Mouse (Mus musculus): ENCODE measurements around the gene Gm44805.
A peak's percentile ranks its signal among the peaks of the same experiment; 100 is the strongest.
"Not testable (repeated sequence)": the region's sequence is repeated elsewhere in the genome, so short reads cannot be mapped to it uniquely, and the experiment has no call there.

Gm44805 gene

GRCm38 (mm10) chr7:19698907-19699826, 17.9 kb upstream of the Gm44805 start, which contains the start of gene Apoe:
TSS of gene Apoe (minus strand) at chr7:19699188.
- DNase-seq: peak; percentile 45

- no peak for DNase-seq
Observed at GRCm38 (mm10) chr7:19697949-19698906, 17.0 kb upstream of the Gm44805 start.

DNA sequence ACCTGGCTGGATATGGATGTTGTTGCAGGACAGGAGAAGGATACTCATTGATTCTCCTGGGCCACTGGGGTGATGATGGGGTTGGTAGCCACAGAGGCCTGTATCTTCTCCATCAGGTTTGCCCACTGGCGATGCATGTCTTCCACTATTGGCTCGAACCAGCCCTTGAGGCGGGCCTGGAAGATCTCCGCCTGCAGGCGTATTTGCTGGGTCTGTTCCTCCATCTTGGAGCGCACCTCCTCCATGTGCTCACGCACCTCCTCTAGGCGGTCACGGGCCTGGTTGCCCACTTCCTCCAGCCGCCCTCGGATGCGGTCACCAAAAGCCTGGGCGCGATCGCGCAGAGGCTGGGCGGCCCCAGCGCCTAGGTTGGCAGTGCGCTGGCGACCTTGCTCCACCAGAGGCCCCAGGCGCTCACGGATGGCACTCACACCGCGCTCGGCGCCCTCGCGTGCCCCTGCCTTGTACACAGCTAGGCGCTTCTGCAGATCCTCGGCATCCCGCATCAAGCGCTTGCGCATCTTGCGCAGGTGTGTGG, 15.2 kb upstream of the Gm44805 start:
- no peak for DNase-seq

DNA sequence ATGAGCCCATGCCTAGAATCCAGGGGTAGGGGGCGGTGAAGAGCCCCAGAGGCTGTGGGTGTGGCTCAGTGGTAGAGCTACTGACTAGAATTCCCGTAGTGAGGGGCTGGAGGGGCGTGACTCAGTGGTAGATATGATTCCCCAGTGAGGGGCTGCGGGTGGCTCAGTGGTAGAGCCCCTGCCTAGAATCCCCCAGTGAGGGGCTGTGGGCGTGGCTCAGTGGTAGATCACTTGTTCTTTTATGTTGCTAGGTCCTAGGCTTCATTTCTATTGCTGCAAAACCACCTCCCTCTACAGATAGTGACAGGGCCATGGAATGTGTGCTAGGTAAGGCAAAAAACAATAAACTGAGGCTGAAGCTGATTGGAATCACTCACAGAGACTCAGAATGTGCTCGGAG, 14.7 kb upstream of the Gm44805 start:
- DNase-seq: no peak

DNA sequence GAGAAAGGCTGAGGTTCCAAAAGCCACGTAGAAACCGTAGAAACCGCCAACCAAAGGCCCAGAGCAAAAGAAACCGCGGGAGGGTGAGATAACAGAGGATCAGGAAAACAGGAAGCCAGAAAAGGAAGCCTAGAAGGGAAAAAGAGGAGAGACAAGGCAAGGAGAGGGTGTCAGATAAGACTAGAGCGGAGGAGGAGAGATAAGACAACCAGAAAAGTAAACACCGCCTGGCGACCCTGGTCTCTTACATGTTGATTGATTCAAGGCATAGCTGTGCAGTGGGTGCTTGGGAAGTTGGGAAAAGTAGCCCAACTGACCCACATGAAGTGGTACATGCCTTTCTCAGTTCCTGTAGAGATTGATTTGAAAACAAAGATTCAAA, 14.0 kb upstream of the Gm44805 start:
- DNase-seq: no peak

GRCm38 (mm10) chr7:19694336-19695212, 13.4 kb upstream of the Gm44805 start:
- DNase-seq: no peak

DNA sequence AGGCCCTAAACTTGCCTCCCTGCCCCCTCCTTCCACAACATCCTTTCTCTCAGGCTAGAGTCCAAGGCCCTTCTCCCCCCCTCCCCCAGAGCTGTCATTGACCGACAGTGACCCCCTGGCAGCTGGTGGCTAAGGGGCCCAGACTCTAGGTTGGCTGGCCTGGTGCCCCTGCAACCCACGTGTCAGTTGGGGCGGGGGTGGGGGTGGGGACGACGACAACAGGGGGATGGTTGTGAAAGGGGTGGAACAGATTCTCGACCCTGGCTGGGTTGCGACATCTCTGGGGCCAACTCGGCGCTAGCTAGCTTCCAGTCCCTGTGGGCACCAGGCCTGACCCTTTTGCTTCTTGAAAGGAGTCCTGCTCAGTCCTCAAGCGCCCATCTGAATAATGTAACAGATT, 12.2 kb upstream of the Gm44805 start:
- DNase-seq: no peak

- no peak for DNase-seq
Observed at GRCm38 (mm10) chr7:19691873-19692865, 10.9 kb upstream of the Gm44805 start, which contains the start of gene Apoc1. TSS of gene Apoc1 (minus strand) at chr7:19692660.

DNA sequence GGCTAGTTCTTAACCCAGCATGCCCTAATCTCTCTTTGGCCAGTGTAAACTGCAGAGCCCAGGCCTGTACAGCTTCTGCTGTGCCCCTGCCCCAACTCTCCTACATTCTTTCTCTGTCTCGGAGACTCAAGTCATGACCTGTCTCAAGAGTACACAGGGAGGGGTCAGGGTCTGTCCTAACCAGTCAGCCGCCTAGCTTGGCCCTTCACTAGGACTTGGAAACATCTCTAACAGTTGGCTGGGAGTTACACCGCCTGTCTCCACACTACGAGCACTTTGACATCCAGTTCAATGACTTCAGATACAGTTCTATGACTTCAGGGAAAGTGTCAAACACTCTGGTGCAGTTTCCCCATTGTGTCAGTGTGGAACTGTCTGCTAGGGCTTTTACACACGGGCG, 10.2 kb upstream of the Gm44805 start:
- no peak for DNase-seq

DNA sequence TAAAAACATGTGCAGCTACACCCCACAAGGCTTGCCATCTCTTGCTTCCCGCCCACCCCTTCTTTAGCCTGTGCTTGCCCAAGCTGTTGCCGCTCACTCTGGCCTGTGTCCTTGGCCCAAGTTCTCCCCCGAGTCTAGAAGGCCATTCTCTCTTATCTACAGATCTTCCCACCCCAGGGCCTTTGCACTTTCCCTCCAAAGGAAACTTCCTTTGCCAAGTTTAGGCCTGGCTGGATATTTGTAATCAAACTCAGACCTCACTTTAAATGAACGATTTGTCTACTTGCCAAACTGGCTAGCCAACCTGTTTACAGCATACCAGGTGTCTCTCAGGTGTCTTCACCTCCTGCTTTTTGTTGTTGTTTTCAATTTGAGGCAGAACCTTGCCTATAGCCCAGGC, 9.6 kb upstream of the Gm44805 start:
- no peak for DNase-seq

DNA sequence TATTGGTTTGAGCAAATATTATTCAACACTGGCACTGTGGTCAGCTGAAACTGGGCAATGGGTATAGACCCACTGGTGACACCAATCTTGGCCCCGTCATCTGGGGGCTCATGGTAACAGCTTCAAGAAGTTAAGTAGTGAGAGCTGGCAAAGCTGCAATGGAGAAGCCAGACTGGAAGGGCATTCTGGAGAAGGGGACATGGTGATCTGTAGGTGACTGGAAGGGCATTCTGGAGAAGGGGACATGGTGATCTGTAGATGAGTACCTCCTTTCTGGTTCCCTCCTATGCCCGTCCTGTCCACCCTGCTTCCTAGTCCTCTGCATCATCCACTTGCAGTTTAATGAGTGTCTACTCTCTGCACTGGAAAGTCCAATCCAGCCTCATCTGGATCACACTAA, 7.4 kb upstream of the Gm44805 start:
- no peak for DNase-seq

DNA sequence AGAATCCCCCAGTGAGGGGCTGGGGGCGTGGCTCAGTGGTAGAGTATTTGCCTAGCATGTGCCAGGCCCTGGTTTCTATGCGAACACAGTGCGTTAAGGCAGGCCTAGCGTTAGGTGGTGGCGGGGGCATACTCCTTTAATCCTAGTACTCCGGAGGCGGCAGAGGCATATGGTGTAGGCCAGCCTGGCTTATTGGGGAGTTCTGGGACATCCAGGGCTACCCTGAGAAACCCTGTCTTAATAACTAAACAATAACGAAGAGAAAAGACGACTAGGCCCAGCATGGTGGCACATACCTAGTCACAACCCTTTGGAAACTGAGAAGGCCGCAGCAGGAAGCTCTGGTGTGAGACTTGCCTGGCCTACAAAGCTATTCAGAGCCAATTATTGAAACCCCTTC, 6.9 kb upstream of the Gm44805 start:
- no peak for DNase-seq

DNA sequence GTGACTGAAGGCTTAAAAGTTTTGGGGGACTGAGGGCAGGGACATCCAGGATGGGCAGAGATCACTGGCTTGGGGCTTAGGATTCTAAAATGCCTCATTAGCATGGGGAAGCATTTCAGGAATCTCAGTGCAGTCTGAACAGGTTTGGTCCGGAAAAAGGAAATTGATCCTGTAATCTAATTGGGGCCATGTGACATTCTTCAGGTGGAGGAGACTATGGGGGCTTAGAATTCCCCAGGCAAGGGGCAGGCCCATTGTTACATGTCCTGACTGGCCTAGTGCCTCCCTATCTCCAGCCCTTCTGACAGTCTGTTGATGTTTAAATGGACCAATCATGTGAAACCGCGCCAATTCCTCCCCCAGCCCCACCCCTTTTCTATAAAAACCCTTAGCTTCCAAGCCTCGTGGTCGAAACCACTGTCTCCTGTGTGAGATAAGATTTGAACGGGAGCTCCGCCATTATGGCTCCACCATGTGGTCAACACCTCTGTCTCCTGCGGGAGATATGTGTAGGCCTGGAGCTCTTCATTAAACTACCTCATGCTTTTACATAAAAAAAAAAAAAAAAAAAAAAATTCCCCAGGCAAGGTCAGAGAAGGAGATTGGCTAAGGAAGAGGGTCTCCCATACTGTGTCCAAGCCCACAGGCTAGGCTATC, 5.8 kb upstream of the Gm44805 start:
- DNase-seq: not testable (repeated sequence)

DNA sequence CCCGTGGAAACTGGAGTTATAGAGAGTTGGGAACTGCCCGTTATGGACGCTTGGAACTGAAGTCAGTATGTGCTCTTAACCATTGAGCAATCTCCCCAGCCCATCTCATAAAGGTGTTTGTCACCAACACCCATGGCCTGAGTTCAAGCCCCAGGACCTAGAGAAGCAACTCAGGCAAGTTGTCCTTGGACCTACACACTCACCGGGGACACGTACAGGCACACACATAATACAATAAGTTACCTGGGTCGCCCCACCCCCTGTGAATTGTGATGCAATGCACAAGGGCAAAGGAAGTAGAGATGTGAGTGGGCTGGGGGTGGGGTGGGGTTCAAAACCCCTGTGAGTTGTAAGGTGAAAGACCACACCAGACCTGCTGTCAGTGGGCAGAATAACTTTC, 5.3 kb upstream of the Gm44805 start:
- no peak for DNase-seq

GRCm38 (mm10) chr7:19685374-19685773, 4.2 kb upstream of the Gm44805 start:
- no peak for DNase-seq

DNA sequence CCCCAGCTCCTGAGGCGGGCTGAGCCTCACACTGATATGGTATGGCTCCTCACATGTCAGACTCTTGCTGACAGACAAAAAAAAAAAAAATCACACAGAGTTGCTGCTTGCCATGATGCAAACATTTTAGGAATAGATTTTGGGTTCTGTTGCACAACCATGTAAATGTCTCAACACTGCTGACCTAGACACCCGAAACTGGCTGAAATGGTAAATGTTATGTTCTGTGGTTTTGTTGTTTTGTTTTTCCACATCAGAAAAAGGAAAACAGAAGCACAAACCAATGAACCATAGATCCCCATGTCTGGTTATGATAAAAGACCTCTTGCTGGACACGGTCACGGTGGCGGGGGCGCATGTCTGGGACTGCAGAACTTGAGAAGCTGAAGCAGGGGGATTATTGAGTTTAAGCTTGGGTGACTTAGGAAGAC, 2.6 kb upstream of the Gm44805 start:
- no peak for DNase-seq

GRCm38 (mm10) chr7:19682979-19683378, 1.8 kb upstream of the Gm44805 start:
- no peak for DNase-seq

GRCm38 (mm10) chr7:19680702-19681101, 521 bp downstream of the Gm44805 start:
- no peak for DNase-seq

DNA sequence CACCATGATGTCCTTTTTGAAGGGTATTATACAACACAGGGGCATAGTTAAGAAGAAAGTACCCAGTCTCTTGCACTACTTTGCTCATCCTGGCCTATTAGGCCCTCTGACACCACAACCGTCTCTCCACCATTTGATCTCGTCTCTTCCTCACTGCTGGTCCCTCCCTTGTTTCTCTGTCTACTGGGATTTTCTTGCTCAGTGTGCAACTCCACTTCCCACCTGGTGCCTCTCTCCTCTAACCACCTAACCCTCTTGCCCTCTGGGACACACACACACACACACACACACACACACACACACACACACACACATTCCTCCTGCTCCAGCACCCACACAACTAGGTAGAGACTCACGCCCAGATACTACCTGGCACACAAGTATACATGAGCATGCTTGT, 2.3 kb downstream of the Gm44805 start:
- DNase-seq: no peak

GRCm38 (mm10) chr7:19677872-19678271, 3.4 kb downstream of the Gm44805 start, which contains the start of gene Apoc2:
TSS of gene Apoc2 (minus strand) at chr7:19677941.
- no peak for DNase-seq

All from cerebellum, adult 11-12 months (tissue).